Mouse (Mus musculus): Measurements from ENCODE around the gene Adgb.
A peak's percentile ranks its signal among the peaks of the same experiment; 100 is the strongest.

The Adgb gene

GRCm38 (mm10) chr10:10355605-10356227 lies 116.4 kb downstream of the Adgb start:
- peak; percentile 61 for ATAC-seq (ENCODE audit: insufficient number of reproducible peaks, low FRiP score, low TSS enrichment)

DNA sequence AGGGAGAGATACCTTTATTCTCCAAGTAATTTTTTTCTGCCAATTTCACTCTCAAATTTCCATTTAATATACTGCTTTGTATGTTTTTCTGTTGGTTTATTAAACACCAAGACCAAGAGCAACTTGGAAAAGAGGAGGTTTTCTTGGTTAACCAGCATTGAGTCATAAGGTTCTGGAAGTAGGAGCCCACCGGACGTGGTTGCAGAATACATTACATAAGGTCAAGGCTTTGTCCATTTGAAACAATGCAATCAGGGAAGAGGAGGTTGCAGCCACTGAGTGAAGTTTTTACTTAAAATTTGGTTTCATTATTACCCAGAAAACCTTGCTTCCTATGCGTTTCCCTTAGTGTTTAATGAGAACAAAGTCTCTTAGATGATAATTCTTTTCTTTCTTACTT lies 119.9 kb downstream of the Adgb start:
- ATAC-seq (ENCODE audit: insufficient number of reproducible peaks, low FRiP score, low TSS enrichment), result no peak

DNA sequence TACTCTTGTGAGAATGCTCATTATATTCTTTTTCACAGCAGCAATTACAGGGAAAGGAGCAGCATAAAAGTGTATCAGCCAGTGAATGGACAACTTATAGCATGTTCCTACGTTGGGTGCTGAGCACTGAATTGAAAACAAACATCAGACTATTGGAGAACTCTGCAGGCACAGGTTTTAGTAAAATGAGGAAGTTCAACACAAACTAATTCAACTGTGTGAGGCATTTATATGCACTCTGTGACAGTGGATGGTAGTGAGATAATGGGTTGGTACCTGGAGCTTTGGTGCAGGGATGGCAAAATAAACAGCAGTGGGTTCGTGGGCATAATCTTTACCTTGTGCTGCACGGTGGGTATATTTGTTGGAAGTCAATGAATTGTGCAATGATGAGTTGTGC lies 121.6 kb downstream of the Adgb start:
- ATAC-seq (ENCODE audit: insufficient number of reproducible peaks, low FRiP score, low TSS enrichment), result no peak

GRCm38 (mm10) chr10:10343930-10344329 lies 128.2 kb downstream of the Adgb start:
- no peak for ATAC-seq (ENCODE audit: insufficient number of reproducible peaks, low FRiP score, low TSS enrichment)

DNA sequence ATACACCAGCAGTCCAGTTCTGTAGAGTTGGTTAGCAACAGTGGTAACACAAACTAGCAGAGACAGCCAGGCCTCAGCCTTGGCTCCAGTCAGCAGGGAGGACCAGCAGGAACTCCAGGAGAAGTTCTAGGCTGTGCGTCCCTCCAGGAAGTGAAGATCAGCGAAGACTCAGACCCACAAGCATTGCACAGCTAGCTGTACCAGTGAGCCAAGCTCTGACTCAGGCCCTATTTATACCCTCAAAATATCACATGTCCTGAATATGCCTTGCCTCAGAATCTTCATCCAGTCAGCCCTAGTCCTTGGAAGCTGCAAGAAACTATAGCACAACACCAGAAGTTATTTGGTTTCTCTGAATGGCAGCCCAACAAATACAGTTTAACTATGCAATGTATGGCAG lies 146.6 kb downstream of the Adgb start:
- ATAC-seq (ENCODE audit: insufficient number of reproducible peaks, low FRiP score, low TSS enrichment), result no peak

DNA sequence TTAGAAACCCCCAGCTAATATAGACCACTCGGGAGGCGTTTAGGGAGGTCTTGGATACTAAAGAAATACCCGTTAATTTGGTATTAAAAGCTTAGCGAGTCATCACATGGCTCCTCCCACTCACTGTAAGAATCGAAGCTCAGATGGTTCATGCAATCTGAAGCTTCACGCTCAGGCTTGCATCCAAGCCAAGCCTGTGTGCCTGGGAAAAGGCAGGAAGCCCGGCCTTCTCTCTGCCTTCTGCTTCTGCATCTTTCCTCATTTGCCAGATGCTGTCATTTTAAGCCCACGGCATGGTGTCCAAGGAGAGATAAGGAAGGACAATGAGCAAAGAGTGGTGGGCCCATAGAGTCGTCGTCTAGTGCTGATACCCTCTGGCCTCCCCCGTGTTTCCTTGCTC lies 149.2 kb downstream of the Adgb start:
- no peak for ATAC-seq (ENCODE audit: insufficient number of reproducible peaks, low FRiP score, low TSS enrichment)

DNA sequence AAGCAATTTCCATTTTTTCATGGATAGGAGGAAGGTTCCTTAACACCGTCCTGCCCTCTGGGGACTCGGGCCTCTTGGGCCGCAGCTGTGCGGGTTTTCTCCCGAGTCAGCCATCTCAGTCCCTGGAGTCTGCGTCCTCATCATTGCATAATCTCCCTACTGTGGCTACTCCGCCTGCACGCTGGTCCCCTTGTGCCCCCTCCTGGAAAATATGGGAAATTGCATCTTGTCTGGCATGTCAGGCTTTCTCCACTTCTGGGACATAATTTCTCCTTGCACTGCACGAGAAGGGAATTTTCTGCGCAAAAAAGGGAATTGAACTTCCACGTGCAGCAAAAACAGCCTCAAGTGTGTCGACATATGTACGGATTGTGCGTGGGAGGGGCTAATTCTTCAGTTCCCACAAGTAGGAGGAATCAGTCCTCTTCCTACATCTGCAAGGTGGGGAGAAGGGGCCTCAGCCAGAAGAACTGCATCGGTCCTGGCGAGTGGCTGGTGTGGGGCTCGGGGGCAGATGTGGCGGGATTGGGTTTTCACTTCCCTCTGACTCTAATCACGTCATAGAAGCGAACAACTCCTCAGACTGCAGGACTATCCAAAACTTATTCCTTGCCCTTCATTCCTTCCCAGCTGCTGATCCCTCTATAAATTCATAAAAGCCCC lies 150.9 kb downstream of the Adgb start:
- peak; percentile 95 for ATAC-seq (ENCODE audit: insufficient number of reproducible peaks, low FRiP score, low TSS enrichment)

DNA sequence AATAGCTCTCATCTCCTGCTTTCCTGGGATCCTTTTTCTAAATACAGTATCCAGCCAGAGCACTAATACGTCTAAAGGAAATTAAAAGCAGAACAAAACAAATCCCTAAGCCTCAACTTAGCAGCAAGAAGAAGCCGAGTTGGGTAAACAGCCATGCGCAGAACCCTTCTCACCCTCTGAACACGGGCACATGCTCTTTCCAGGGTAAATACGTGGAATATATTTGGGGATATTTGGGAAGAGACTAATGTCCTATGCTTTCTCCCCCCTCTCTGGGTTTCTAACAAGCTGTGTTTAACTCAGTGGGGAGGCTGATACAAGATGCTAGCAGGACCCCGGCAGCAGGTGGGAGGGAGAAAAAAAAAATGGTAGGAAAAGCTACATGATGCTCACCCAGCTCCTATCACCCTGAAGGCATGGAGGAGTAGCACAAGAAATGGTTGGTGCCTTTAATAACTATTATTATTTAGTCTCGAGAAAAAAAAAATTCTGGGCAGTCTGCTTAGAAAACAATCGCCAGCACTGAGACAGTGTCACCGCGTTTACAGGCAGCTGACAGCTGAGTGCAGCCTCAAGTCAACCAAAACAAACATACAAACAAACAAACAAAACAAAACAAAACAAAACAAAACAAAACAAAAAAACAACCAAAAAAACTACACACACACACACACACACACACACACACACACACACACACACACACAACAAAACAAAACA lies 151.6 kb downstream of the Adgb start:
- no peak; the same call in 1 of the 2 replicates for ATAC-seq (ENCODE audit: insufficient number of reproducible peaks, low FRiP score, low TSS enrichment)

GRCm38 (mm10) chr10:10318086-10318485 lies 154.0 kb downstream of the Adgb start:
- no peak for ATAC-seq (ENCODE audit: insufficient number of reproducible peaks, low FRiP score, low TSS enrichment)

DNA sequence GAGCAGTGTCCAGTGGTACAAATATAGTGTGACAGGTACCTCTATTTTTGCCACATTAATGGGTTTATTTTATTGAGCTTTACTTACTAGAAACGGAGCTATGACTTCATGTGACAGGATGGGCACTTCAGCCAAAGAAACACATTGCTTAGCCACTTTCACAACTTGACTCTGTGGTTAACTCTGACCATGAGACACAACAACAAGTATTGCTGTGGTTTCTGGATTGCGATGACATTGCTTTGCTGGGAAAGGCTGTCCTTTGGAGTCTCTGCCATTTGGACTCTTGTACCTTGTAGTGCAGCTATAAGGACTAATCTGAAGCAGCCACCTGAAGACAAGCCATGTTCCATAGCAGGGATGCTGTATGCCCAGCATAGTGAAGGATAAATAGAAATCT lies 156.5 kb downstream of the Adgb start:
- ATAC-seq (ENCODE audit: insufficient number of reproducible peaks, low FRiP score, low TSS enrichment), result no peak

GRCm38 (mm10) chr10:10314521-10314920 lies 157.6 kb downstream of the Adgb start:
- ATAC-seq (ENCODE audit: insufficient number of reproducible peaks, low FRiP score, low TSS enrichment), result no peak

DNA sequence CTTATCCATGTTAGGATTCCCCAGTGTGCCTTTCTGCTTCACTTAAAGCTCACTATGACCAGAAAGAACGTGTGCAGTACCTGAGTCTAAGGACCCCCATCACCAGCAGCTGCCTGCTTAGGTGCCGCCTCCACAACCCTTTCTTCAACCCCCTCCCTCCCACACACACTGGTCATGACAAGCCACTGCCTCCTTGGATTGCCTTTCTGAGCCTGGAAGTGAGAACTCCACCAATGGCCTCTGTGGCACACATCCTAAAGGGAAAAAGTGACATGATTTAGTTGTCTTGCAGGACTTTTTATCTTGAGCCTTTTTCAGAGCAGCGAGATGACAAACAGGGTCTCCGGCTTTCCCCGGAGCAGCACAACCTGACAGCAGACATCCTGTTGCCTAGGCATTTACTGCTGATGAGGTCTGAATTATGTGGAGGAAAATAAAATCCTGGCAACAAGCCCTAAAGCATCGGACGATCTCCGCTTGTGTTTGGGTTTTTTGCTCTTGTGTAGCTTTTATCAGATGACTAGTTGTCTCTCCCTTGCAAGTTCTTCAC lies 162.2 kb downstream of the Adgb start:
- no peak for ATAC-seq (ENCODE audit: insufficient number of reproducible peaks, low FRiP score, low TSS enrichment)

DNA sequence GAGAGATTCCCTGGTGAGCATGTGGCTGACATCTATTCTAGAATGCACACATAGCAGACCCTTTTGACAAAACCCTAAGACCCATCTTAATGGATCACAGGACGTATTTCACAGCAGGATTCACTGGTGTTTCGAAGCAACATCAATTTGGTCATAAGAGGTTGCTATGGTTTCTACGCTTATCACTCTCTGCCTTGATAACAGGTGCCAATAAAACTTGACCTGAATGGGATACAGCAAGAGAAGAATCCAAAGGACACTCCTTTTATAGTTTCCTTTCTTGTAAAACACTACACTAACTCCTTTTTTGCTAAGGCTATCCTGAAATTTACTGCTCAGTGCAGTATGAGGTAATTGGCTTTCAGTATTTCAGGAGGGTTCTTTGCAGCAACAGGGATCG lies 163.1 kb downstream of the Adgb start:
- ATAC-seq (ENCODE audit: insufficient number of reproducible peaks, low FRiP score, low TSS enrichment), result no peak

- no peak for ATAC-seq (ENCODE audit: insufficient number of reproducible peaks, low FRiP score, low TSS enrichment)
These were observed 164.7 kb downstream of the Adgb start for GRCm38 (mm10) chr10:10307384-10307783.

DNA sequence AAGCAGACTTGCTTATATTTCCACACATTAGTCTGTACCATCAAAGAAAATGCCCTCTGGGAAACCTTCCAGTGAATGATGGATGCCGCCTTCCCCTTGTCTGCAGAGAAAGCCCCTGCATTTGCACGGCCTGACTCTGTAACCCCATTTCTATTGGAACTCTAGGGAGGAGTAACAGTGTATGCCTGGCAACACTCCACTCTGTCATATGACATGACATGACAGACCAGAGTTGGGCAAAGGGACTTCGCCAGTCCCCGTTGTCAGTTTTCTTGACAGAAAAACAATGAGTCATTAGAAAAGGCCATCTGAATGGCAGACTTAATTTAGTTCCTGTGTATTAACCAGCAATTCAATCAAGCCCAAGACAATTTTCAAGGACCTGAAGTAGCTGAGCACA lies 167.8 kb downstream of the Adgb start:
- no peak for ATAC-seq (ENCODE audit: insufficient number of reproducible peaks, low FRiP score, low TSS enrichment)

GRCm38 (mm10) chr10:10301692-10302091 lies 170.4 kb downstream of the Adgb start:
- no peak for ATAC-seq (ENCODE audit: insufficient number of reproducible peaks, low FRiP score, low TSS enrichment)

DNA sequence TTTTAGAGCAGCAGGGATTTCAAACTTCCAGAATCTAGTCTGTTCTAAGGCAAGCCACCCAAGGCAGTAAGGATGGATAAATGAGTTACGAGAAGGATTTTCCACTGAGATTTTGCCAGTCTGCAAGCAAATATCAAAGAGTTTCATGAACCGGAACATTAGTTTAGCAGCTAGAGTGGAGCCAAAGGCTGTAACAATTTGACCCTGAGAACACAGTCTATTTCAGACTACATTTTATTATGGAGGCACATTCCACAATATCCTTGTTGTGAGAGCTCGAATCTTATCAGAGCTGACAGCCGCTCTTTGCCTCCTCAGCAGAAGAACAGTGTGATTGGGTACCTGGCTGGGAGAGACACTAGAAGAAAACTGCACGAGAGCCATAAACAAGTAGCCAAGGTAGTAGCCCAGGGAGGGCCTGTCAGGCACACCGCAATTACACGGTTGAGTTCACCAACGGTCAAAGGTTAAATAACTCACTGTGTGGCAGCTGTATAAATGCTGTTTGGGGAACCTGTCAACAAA lies 171.1 kb downstream of the Adgb start:
- ATAC-seq (ENCODE audit: insufficient number of reproducible peaks, low FRiP score, low TSS enrichment), result no peak

GRCm38 (mm10) chr10:10299987-10300386 lies 172.1 kb downstream of the Adgb start:
- no peak for ATAC-seq (ENCODE audit: insufficient number of reproducible peaks, low FRiP score, low TSS enrichment)

GRCm38 (mm10) chr10:10287221-10287867 lies 184.8 kb downstream of the Adgb start:
- no peak for ATAC-seq (ENCODE audit: insufficient number of reproducible peaks, low FRiP score, low TSS enrichment)
